Mouse (Mus musculus) forebrain, embryonic 11.5 days (tissue): ENCODE data around the gene Parvb. TPM values are rescaled to one million over a fixed set of nuclear protein-coding genes. Genes with fewer than 3 reads are reported as not detected.

Source experiments
- ATAC-seq: fragments of 200-750 bp; cut with Nextera tagmentation; replicated peaks from 2 replicates; pipeline ENCODE4 v1.8.0; 2017; ENCODE audit warnings: moderate TSS enrichment; ENCODE audit not compliant: low FRiP score
- DNase-seq: peaks from one replicate; pipeline ENCODE4 v3.0.0-alpha.2; 2017; ENCODE audit warnings: low spot score
- H3K27ac ChIP-seq: fragments of 300-500 bp; sonication (generic); 2 replicates; pipeline ENCODE4 v1.5.1; 2014; ENCODE audit warnings: low read depth, low read length
- H3K27me3 ChIP-seq: fragments of 300-500 bp; sonication (generic); 2 replicates; pipeline ENCODE4 v1.6.1; 2014; ENCODE audit warnings: mild to moderate bottlenecking, low read length, mixed read lengths; ENCODE audit not compliant: control insufficient read depth, insufficient read depth
- H3K36me3 ChIP-seq: fragments of 300-500 bp; sonication (generic); 2 replicates; pipeline ENCODE4 v1.6.1; 2014; ENCODE audit warnings: mild to moderate bottlenecking, low read length, moderate library complexity, mixed read lengths; ENCODE audit not compliant: control insufficient read depth, insufficient read depth
- H3K4me1 ChIP-seq: fragments of 300-500 bp; sonication (generic); replicated peaks from 2 replicates; pipeline ENCODE4 v1.6.1; 2014; ENCODE audit warnings: low read length, mixed read lengths; ENCODE audit not compliant: control insufficient read depth, insufficient read depth
- H3K4me2 ChIP-seq: fragments of 300-500 bp; sonication (generic); 2 replicates; pipeline ENCODE4 v1.6.1; 2014; ENCODE audit warnings: low read depth, mild to moderate bottlenecking, low read length, moderate library complexity, mixed read lengths; ENCODE audit not compliant: severe bottlenecking
- H3K4me3 ChIP-seq: fragments of 300-500 bp; sonication (generic); 2 replicates; pipeline ENCODE4 v1.5.1; 2014; ENCODE audit warnings: low read depth, low read length
- H3K9ac ChIP-seq: fragments of 300-500 bp; sonication (generic); 2 replicates; pipeline ENCODE4 v1.6.1; 2014; ENCODE audit warnings: low read length
- H3K9me3 ChIP-seq: fragments of 300-500 bp; sonication (generic); 2 replicates; pipeline ENCODE4 v1.6.1; 2016; ENCODE audit warnings: low read length, mixed read lengths; ENCODE audit not compliant: control insufficient read depth
- WGBS: fragments of 180-500 bp; shearing (Covaris S2); extraction: QIAGEN DNeasy Blood & Tissue Kit; methylation state at CpG from one replicate; pipeline ENCODE4 v1.1.7; 2014; 5-methylcytosine and 5-hydroxymethylcytosine counted together
- polyA plus RNA-seq: library from polyadenylated mRNA; unstranded; fragments of >200 nt; fragmentation: Nextera tagmentation; extraction: Ambion mirVana; gene quantifications from 2 replicates; pipeline ENCODE4 v1.2.1, GENCODE M21; 2014

Gene Parvb
- polyA plus RNA-seq, 1 experiment from 2014 or later, result 4.9 TPM

GRCm38 (mm10) chr15:84323966-84324869, 92.4 kb downstream of the Parvb start, which contains the start of gene Parvg:
Parvg (plus strand) TSS chr15:84324026.
- Histone ChIP-seq H3K36me3 (no peaks in the 10 kb centered on the region), H3K4me2 (no peak within 1 kb of the TSS), H3K27me3 (no peaks in the 10 kb centered on the region), H3K27ac (no peak within 1 kb of the TSS), H3K9ac (no peak within 1 kb of the TSS), H3K9me3 (no peaks in the 10 kb centered on the region), H3K4me3 (no peak within 1 kb of the TSS), H3K4me1 (no peaks in the 10 kb centered on the region)
- 82% methylated on average over 10 of the region's 10 CpGs for WGBS
- DNase-seq (no peak), ATAC-seq (no peak)

- 77% methylated on average over 8 of the region's 8 CpGs for WGBS
- H3K36me3 ChIP-seq, result no peaks in the 10 kb centered on the region
- H3K27me3 ChIP-seq, result no peaks in the 10 kb centered on the region
- no peak overlapping the region for H3K27ac ChIP-seq
- no peak for ATAC-seq
- no peak for DNase-seq
- no peaks in the 10 kb centered on the region for H3K4me1 ChIP-seq
- H3K9ac ChIP-seq, result no peak overlapping the region
- H3K9me3 ChIP-seq, result no peaks in the 10 kb centered on the region
- H3K4me2 ChIP-seq, result no peak overlapping the region
- no peak overlapping the region for H3K4me3 ChIP-seq
Observed at GRCm38 (mm10) chr15:84324870-84325553, 93.2 kb downstream of the Parvb start.

- Histone ChIP-seq H3K4me2 (no peak overlapping the region), H3K4me3 (no peak overlapping the region), H3K36me3 (no peaks in the 10 kb centered on the region), H3K9ac (no peak overlapping the region), H3K27ac (no peak overlapping the region), H3K9me3 (no peaks in the 10 kb centered on the region), H3K4me1 (no peaks in the 10 kb centered on the region), H3K27me3 (no peaks in the 10 kb centered on the region)
- no peak for DNase-seq
- 58% methylated on average over 12 of the region's 12 CpGs for WGBS
- ATAC-seq, result no peak
Observed at GRCm38 (mm10) chr15:84325736-84326135, 93.9 kb downstream of the Parvb start.

GRCm38 (mm10) chr15:84328870-84329269, 97.0 kb downstream of the Parvb start:
- Histone ChIP-seq H3K36me3 (no peaks in the 10 kb centered on the region), H3K4me1 (no peaks in the 10 kb centered on the region), H3K27me3 (no peaks in the 10 kb centered on the region), H3K9me3 (no peaks in the 10 kb centered on the region), H3K4me3 (no peak overlapping the region), H3K4me2 (no peak overlapping the region), H3K27ac (no peak overlapping the region), H3K9ac (no peak overlapping the region)
- ATAC-seq, result no peak
- DNase-seq, result no peak
- WGBS, result 84% methylated on average over 10 of the region's 10 CpGs

- H3K27me3 ChIP-seq, result no peaks in the 10 kb centered on the region
- 91% methylated on average over 8 of the region's 8 CpGs for WGBS
- DNase-seq, result no peak
- no peak for ATAC-seq
- no peaks in the 10 kb centered on the region for H3K4me1 ChIP-seq
- H3K27ac ChIP-seq, result no peak overlapping the region
- H3K4me2 ChIP-seq, result no peak overlapping the region
- no peaks in the 10 kb centered on the region for H3K36me3 ChIP-seq
- H3K9me3 ChIP-seq, result no peaks in the 10 kb centered on the region
- no peak overlapping the region for H3K4me3 ChIP-seq
- H3K9ac ChIP-seq, result no peak overlapping the region
Observed at GRCm38 (mm10) chr15:84329940-84330339, 98.1 kb downstream of the Parvb start.

- no peak overlapping the region for H3K4me3 ChIP-seq
- ATAC-seq (no peak), DNase-seq (no peak)
- H3K4me1 ChIP-seq, result no peaks in the 10 kb centered on the region
- H3K27ac ChIP-seq, result no peak overlapping the region
- WGBS, result 87% methylated on average over 4 of the region's 4 CpGs
- H3K4me2 ChIP-seq, result no peak overlapping the region
- no peaks in the 10 kb centered on the region for H3K36me3 ChIP-seq
- H3K9ac ChIP-seq, result no peak overlapping the region
- no peaks in the 10 kb centered on the region for H3K9me3 ChIP-seq
- H3K27me3 ChIP-seq, result no peaks in the 10 kb centered on the region
Observed at GRCm38 (mm10) chr15:84331066-84331612, 99.3 kb downstream of the Parvb start.

- H3K36me3 ChIP-seq, result no peaks in the 10 kb centered on the region
- H3K4me1 ChIP-seq, result no peaks in the 10 kb centered on the region
- DNase-seq (no peak), ATAC-seq (no peak)
- WGBS, result 85% methylated on average over 12 of the region's 12 CpGs
- no peak overlapping the region for H3K4me2 ChIP-seq
- H3K9ac ChIP-seq, result no peak overlapping the region
- H3K27me3 ChIP-seq, result no peaks in the 10 kb centered on the region
- H3K27ac ChIP-seq, result no peak overlapping the region
- no peaks in the 10 kb centered on the region for H3K9me3 ChIP-seq
- no peak overlapping the region for H3K4me3 ChIP-seq
Observed at GRCm38 (mm10) chr15:84336281-84336817, 104.5 kb downstream of the Parvb start.

- DNase-seq, result no peak
- Histone ChIP-seq H3K9ac (no peak overlapping the region), H3K4me3 (no peak overlapping the region), H3K4me2 (no peak overlapping the region), H3K27me3 (no peaks in the 10 kb centered on the region), H3K9me3 (no peaks in the 10 kb centered on the region), H3K36me3 (no peaks in the 10 kb centered on the region), H3K4me1 (no peaks in the 10 kb centered on the region), H3K27ac (no peak overlapping the region)
- ATAC-seq, result no peak
- WGBS, result 72% methylated on average over 5 of the region's 5 CpGs
Observed at GRCm38 (mm10) chr15:84337599-84337998, 105.8 kb downstream of the Parvb start.
